Mouse (Mus musculus) common myeloid progenitor, adult 5-6 weeks (primary cell): ENCODE measurements around the gene Ten1. TPM values are rescaled to one million over a fixed set of nuclear protein-coding genes. Genes with fewer than 3 reads are reported as not detected.

Experiments
- total RNA-seq: library from RNA; stranded (forward); fragments of 200-1000, 187-1606 nt; gene quantifications from 2 replicates; pipeline ENCODE4 v1.2.3, GENCODE M21; 2017

Ten1 gene
- total RNA-seq, 1 experiment from 2014 or later: 21.5 TPM

Other genes with a start within 250 kb of the Ten1 start
- gene Itgb4, start 224.1 kb upstream of the Ten1 start, total RNA-seq: 0.29 and 5.1 TPM in 2 replicates
- gene Galk1, start 186.1 kb upstream of the Ten1 start, total RNA-seq: 34.6 and 43.6 TPM in 2 replicates
- 867 and 869 TPM in 2 replicates for gene H3f3b, start 170.9 kb upstream of the Ten1 start, total RNA-seq
- 15.8 and 28.5 TPM in 2 replicates for gene Unk, start 168.5 kb upstream of the Ten1 start, total RNA-seq
- gene Unc13d, start 120.9 kb upstream of the Ten1 start, total RNA-seq: 29.7 and 29.9 TPM in 2 replicates
- gene Wbp2, start 111.9 kb upstream of the Ten1 start, total RNA-seq: 26.2 and 32.7 TPM in 2 replicates
- gene Trim47, start 71.6 kb upstream of the Ten1 start, total RNA-seq: 5.8 and 11.3 TPM in 2 replicates
- gene Trim65, start 67.7 kb upstream of the Ten1 start, total RNA-seq: 9.9 and 12.5 TPM in 2 replicates
- 38.7 and 40.5 TPM in 2 replicates for gene Mrpl38, start 60.0 kb upstream of the Ten1 start, total RNA-seq
- 20.2 and 21.7 TPM in 2 replicates for gene Fbf1, start 30.7 kb upstream of the Ten1 start, total RNA-seq
- 24.2 and 25.9 TPM in 2 replicates for gene Acox1, start 190 bp downstream of the Ten1 start, total RNA-seq
- 2.2 and 2.6 TPM in 2 replicates for gene Evpl, start 39.2 kb downstream of the Ten1 start, total RNA-seq
- gene Srp68, start 75.4 kb downstream of the Ten1 start, total RNA-seq: 56.9 and 62.6 TPM in 2 replicates
- not detected in 2 replicates for gene Galr2, start 82.1 kb downstream of the Ten1 start, total RNA-seq
- 19.5 and 34.3 TPM in 2 replicates for gene Exoc7, start 108.4 kb downstream of the Ten1 start, total RNA-seq
- not detected in 2 replicates for gene Foxj1, start 136.5 kb downstream of the Ten1 start, total RNA-seq
- 7.0 and 9.2 TPM in 2 replicates for gene Rnf157, start 214.2 kb downstream of the Ten1 start, total RNA-seq
- gene Ubald2, start 235.2 kb downstream of the Ten1 start, total RNA-seq: 60.7 and 82.5 TPM in 2 replicates